Mouse (Mus musculus) lung, adult 2 months (tissue): ENCODE data around the gene Myh10. TPM values are rescaled to one million over a fixed set of nuclear protein-coding genes. Genes with fewer than 3 reads are reported as not detected.
A peak's percentile ranks its signal among the peaks of the same experiment; 100 is the strongest.

Experiments
- DNase-seq: peaks from one replicate; pipeline ENCODE4 v3.0.0; 2022
- H3K4me1 ChIP-seq: fragments of 200-500 bp; 2 replicates; pipeline ENCODE4 v1.6.1; 2011; ENCODE audit warnings: low read length; ENCODE audit not compliant: control insufficient read depth, insufficient read depth
- H3K4me3 ChIP-seq: fragments of 200-500 bp; replicated peaks from 2 replicates; pipeline ENCODE3; 2011; ENCODE audit warnings: low read depth, mild to moderate bottlenecking, control low read depth, low read length; ENCODE audit errors: extremely low read depth
- CTCF ChIP-seq: fragments of 200-500 bp; IDR thresholded peaks from 2 replicates; pipeline ENCODE4 v1.5.1; 2011; ENCODE audit warnings: mild to moderate bottlenecking, low read length, control low read depth; ENCODE audit not compliant: insufficient read depth
- POLR2A ChIP-seq: fragments of 200-500 bp; IDR thresholded peaks from 2 replicates; pipeline ENCODE4 v1.6.1; 2011; ENCODE audit warnings: low read depth, mild to moderate bottlenecking, control low read depth, low read length, borderline replicate concordance; ENCODE audit errors: extremely low read depth
- WGBS: fragments of 180-500 bp; shearing (Covaris S2); methylation state at CpG from one replicate; pipeline ENCODE4 v1.1.7; 2018; 5-methylcytosine and 5-hydroxymethylcytosine counted together
- polyA plus RNA-seq: library from polyadenylated mRNA; depleted of rRNA; stranded (reverse); fragments of >200 nt; gene quantifications from 2 replicates; pipeline ENCODE4 v1.2.3, GENCODE M21; 2012

The Myh10 gene
- polyA plus RNA-seq, 1 experiment = 123 TPM

- TF ChIP-seq POLR2A (no peak), CTCF (no peak)
- Histone ChIP-seq H3K4me3 (no peak overlapping the region), H3K4me1 (no peaks in the 10 kb centered on the region)
- no peak for DNase-seq
Observed at GRCm38 (mm10) chr11:68778855-68779254, 87.5 kb downstream of the Myh10 start.

- no peak for TF ChIP-seq POLR2A
- TF ChIP-seq CTCF = no peak
- no peak for DNase-seq
- 86% methylated on average over 10 of the region's 10 CpGs for WGBS
- Histone ChIP-seq H3K4me3 (no peak overlapping the region), H3K4me1 (no peaks in the 10 kb centered on the region)
Observed at GRCm38 (mm10) chr11:68779735-68780465, 88.5 kb downstream of the Myh10 start.

- no peak for TF ChIP-seq CTCF
- no peak for DNase-seq
- WGBS = 78% methylated on average over 14 of the region's 14 CpGs
- H3K4me1 ChIP-seq = no peaks in the 10 kb centered on the region
- H3K4me3 ChIP-seq = no peak overlapping the region
Observed at GRCm38 (mm10) chr11:68780466-68781114, 89.2 kb downstream of the Myh10 start.

GRCm38 (mm10) chr11:68782336-68782735 lies 91.0 kb downstream of the Myh10 start:
- TF ChIP-seq CTCF (no peak), POLR2A (no peak)
- Histone ChIP-seq H3K4me3 (no peak overlapping the region), H3K4me1 (no peaks in the 10 kb centered on the region)
- no peak for DNase-seq
- 72% methylated on average over 9 of the region's 9 CpGs for WGBS

GRCm38 (mm10) chr11:68785813-68786212 lies 94.5 kb downstream of the Myh10 start:
- no peaks in the 10 kb centered on the region for H3K4me1 ChIP-seq
- TF ChIP-seq POLR2A (no peak), CTCF (no peak)
- no peak overlapping the region for H3K4me3 ChIP-seq
- 77% methylated on average over 8 of the region's 8 CpGs for WGBS
- no peak for DNase-seq

GRCm38 (mm10) chr11:68787222-68787621 lies 95.9 kb downstream of the Myh10 start:
- no peak for DNase-seq
- no peaks in the 10 kb centered on the region for H3K4me1 ChIP-seq
- no peak overlapping the region for H3K4me3 ChIP-seq
- TF ChIP-seq POLR2A (no peak), CTCF (no peak)
- WGBS = 86% methylated on average over 9 of the region's 9 CpGs

- no peak overlapping the region for H3K4me3 ChIP-seq
- H3K4me1 ChIP-seq = no peaks in the 10 kb centered on the region
- no peak for DNase-seq
- TF ChIP-seq POLR2A = no peak
- TF ChIP-seq CTCF = no peak
- 88% methylated on average over 10 of the region's 10 CpGs for WGBS
Observed at GRCm38 (mm10) chr11:68790720-68791119, 99.4 kb downstream of the Myh10 start.

GRCm38 (mm10) chr11:68791794-68792193 lies 100.4 kb downstream of the Myh10 start:
- no peak for TF ChIP-seq POLR2A
- no peak for TF ChIP-seq CTCF
- WGBS = 84% methylated on average over 9 of the region's 9 CpGs
- DNase-seq = no peak
- H3K4me1 ChIP-seq = no peaks in the 10 kb centered on the region
- no peak overlapping the region for H3K4me3 ChIP-seq

- Histone ChIP-seq H3K4me3 (no peak overlapping the region), H3K4me1 (no peaks in the 10 kb centered on the region)
- TF ChIP-seq CTCF (no peak), POLR2A (no peak)
- WGBS = 73% methylated on average over 10 of the region's 10 CpGs
- DNase-seq = no peak
Observed at GRCm38 (mm10) chr11:68798258-68798657, 106.9 kb downstream of the Myh10 start.

- 39% methylated on average over 4 of the region's 4 CpGs for WGBS
Observed at GRCm38 (mm10) chr11:68805148-68805547, 113.8 kb downstream of the Myh10 start.

More at GRCm38 (mm10) chr11:68805148-68805547, 113.8 kb downstream of the Myh10 start:
- no peaks in the 10 kb centered on the region for H3K4me1 ChIP-seq
- no peak for TF ChIP-seq POLR2A
- peak; percentile 37; the same call in 1 of the 2 replicates for TF ChIP-seq CTCF
- no peak for DNase-seq
- H3K4me3 ChIP-seq = no peak overlapping the region
